Mouse (Mus musculus) stomach, postnatal 0 days (tissue): ENCODE results near the gene Olfr1089. TPM values are rescaled to one million over a fixed set of nuclear protein-coding genes. Genes with fewer than 3 reads are reported as not detected.

ENCODE experiments used
- ATAC-seq: fragments of 200-750 bp; cut with Nextera tagmentation; 2 replicates; pipeline ENCODE4 v1.8.0; 2017; ENCODE audit not compliant: low FRiP score, low TSS enrichment
- DNase-seq: peaks from one replicate; pipeline ENCODE4 v3.0.0-alpha.2; 2016; ENCODE audit warnings: low spot score
- H3K27ac ChIP-seq: fragments of 300-500 bp; sonication (generic); replicated peaks from 2 replicates; pipeline ENCODE4 v1.5.1; 2014; ENCODE audit warnings: mild to moderate bottlenecking, control low read depth
- H3K27me3 ChIP-seq: fragments of 300-500 bp; sonication (generic); 2 replicates; pipeline ENCODE4 v1.6.1; 2014; ENCODE audit warnings: low read length; ENCODE audit not compliant: control insufficient read depth, insufficient read depth
- H3K36me3 ChIP-seq: fragments of 300-500 bp; sonication (generic); 2 replicates; pipeline ENCODE4 v1.6.1; 2014; ENCODE audit warnings: low read length, mixed read lengths; ENCODE audit not compliant: control insufficient read depth, insufficient read depth
- H3K4me1 ChIP-seq: fragments of 300-500 bp; sonication (generic); replicated peaks from 2 replicates; pipeline ENCODE4 v1.6.1; 2014; ENCODE audit warnings: antibody characterized with exemption; ENCODE audit not compliant: control insufficient read depth, insufficient read depth
- H3K4me2 ChIP-seq: fragments of 300-500 bp; sonication (generic); replicated peaks from 2 replicates; pipeline ENCODE4 v1.6.1; 2014; ENCODE audit warnings: low read depth, mild to moderate bottlenecking, control low read depth, moderate library complexity
- H3K4me3 ChIP-seq: fragments of 300-500 bp; sonication (generic); 2 replicates; pipeline ENCODE4 v1.5.1; 2014; ENCODE audit warnings: low read depth, low read length, control low read depth
- H3K9ac ChIP-seq: fragments of 300-500 bp; sonication (generic); 2 replicates; pipeline ENCODE4 v1.6.1; 2014; ENCODE audit warnings: mild to moderate bottlenecking, low read length, control low read depth, mixed read lengths
- H3K9me3 ChIP-seq: fragments of 300-500 bp; sonication (generic); 2 replicates; pipeline ENCODE4 v1.6.1; 2016; ENCODE audit warnings: low read length; ENCODE audit not compliant: control insufficient read depth
- CTCF ChIP-seq: IDR thresholded peaks from 2 replicates; pipeline ENCODE4 v1.5.1; 2016; ENCODE audit warnings: antibody characterized with exemption, low read depth, mild to moderate bottlenecking, moderate library complexity
- EP300 ChIP-seq: optimal IDR thresholded peaks from 2 replicates; pipeline ENCODE3; 2016; ENCODE audit warnings: antibody characterized with exemption
- WGBS: fragments of 180-500 bp; shearing (Covaris S2); extraction: QIAGEN DNeasy Blood & Tissue Kit; methylation state at CpG from one replicate; pipeline ENCODE4 v1.1.7; 2014; 5-methylcytosine and 5-hydroxymethylcytosine counted together
- polyA plus RNA-seq: library from polyadenylated mRNA; unstranded; fragments of >200 nt; fragmentation: Nextera tagmentation; extraction: Ambion mirVana; gene quantifications from 2 replicates; pipeline ENCODE4 v1.2.1, GENCODE M21; 2015

The Olfr1089 gene
- not detected in 2 replicates for polyA plus RNA-seq

DNA sequence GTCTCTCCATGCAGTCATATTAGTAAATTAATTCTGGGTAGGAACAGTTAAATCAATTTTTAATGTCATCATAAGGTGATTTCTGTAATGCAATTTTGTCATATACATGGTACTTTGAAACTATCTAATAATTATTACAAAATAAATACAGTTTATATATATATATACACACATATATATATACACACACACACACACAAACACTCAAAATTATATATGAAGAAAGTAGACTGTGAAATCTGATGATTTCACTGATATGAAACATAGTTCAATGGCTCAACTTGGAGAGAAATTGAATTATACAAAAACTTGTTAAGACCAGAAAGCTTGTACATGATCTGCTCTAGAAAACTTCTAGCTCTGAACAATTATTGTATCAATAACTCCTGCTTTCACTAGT is at the start of gene Olfr1089:
Gene Olfr1089 (minus strand): TSS at position 101 of the 400 bp plus-strand sequence.
- Histone ChIP-seq H3K9ac (no peak within 1 kb of the TSS), H3K9me3 (no peaks in the 10 kb centered on the region), H3K4me3 (no peak within 1 kb of the TSS), H3K27ac (no peak within 1 kb of the TSS), H3K4me1 (no peaks in the 10 kb centered on the region), H3K4me2 (no peak within 1 kb of the TSS), H3K27me3 (no peaks in the 10 kb centered on the region), H3K36me3 (no peaks in the 10 kb centered on the region)
- TF ChIP-seq EP300 (no peak), CTCF (no peak)
- ATAC-seq (no peak), DNase-seq (no peak)

DNA sequence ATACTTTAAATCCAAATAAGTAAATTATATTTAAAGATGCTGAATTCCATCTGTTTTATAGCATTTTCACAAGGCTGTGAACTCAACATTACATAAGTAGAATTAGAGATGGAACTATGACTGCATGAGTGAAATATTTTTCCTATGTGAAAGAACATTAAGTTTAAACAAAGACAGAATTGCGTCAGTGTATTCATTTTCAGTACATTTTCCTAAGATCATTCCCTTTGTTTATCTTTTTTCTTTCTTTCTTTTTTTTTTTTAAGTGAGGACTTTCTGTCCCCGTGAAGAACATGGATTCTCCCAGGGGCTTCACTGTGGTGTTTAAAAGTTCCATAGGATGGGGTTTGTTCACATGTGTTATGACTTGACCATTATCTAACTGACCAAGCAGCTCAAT is 48.7 kb upstream of the Olfr1089 start, which contains the start of gene Olfr1093:
Gene Olfr1093 (plus strand): TSS at position 301 of the 400 bp plus-strand sequence.
- no peak for ATAC-seq
- TF ChIP-seq CTCF (no peak), EP300 (no peak)

DNA sequence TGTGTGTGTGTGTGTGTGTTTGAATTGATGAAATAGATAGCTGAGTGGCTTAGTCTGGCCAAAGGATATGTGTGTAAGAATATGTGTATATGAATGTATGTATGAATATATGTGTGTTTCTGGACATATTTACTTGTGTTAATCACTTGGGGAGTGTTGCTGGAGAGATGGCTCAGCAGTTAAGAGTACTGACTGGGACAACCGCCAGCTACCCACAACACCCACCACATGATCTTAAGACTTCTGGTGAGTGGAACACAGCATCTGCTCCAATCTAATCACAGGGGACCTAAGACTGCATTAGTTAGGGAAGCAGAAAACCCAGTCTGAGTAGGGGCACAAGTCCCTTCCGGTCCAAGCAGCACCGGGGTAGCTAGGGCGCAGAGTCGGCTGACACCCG is 27.5 kb upstream of the Olfr1089 start:
- TF ChIP-seq EP300 (no peak), CTCF (no peak)
- H3K9ac ChIP-seq = no peak overlapping the region
- H3K4me2 ChIP-seq = no peak overlapping the region
- no peaks in the 10 kb centered on the region for H3K27me3 ChIP-seq
- no peak overlapping the region for H3K4me3 ChIP-seq
- no peak overlapping the region for H3K27ac ChIP-seq
- H3K36me3 ChIP-seq = no peaks in the 10 kb centered on the region
- no peaks in the 10 kb centered on the region for H3K9me3 ChIP-seq
- H3K4me1 ChIP-seq = no peaks in the 10 kb centered on the region
- 99% methylated on average over 6 of the region's 6 CpGs for WGBS
- DNase-seq = no peak
- ATAC-seq = no peak

More for the DNA sequence above, 48.7 kb upstream of the Olfr1089 start, which contains the start of gene Olfr1093:
- Histone ChIP-seq H3K4me2 (no peak within 1 kb of the TSS), H3K9ac (no peak within 1 kb of the TSS), H3K27ac (no peak within 1 kb of the TSS), H3K27me3 (no peaks in the 10 kb centered on the region), H3K4me3 (no peak within 1 kb of the TSS), H3K9me3 (no peaks in the 10 kb centered on the region), H3K36me3 (no peaks in the 10 kb centered on the region), H3K4me1 (no peaks in the 10 kb centered on the region)
- 52% methylated on average over 2 of the region's 2 CpGs for WGBS
- no peak for DNase-seq

DNA sequence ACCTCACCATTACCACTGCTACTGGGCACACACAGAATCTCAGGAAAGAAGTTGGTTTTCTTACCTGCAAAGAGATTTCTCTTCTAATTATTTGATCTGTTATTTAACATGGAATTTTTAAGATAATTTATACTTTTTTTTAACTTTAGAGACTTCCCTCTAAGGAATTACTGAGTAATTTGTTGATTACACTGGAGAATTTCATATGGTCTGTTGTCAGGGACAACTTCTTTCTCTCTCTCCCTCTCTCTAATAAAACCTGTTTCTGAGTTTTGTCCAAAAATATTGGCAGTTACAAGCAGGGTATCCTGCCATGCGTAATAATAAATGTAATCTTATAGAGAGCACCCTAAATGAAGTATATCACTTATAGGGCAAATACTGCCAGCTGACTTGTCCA is 25.4 kb upstream of the Olfr1089 start, which contains the start of gene Olfr1090:
Gene Olfr1090 (minus strand): TSS at position 101 of the 400 bp plus-strand sequence.
- Histone ChIP-seq H3K9me3 (no peaks in the 10 kb centered on the region), H3K27me3 (no peaks in the 10 kb centered on the region), H3K4me1 (no peaks in the 10 kb centered on the region), H3K27ac (no peak within 1 kb of the TSS), H3K4me2 (no peak within 1 kb of the TSS), H3K9ac (no peak within 1 kb of the TSS), H3K4me3 (no peak within 1 kb of the TSS), H3K36me3 (no peaks in the 10 kb centered on the region)
- ATAC-seq = no peak
- no peak for TF ChIP-seq CTCF
- 83% methylated on average over 1 of the region's 1 CpGs for WGBS
- DNase-seq = no peak

DNA sequence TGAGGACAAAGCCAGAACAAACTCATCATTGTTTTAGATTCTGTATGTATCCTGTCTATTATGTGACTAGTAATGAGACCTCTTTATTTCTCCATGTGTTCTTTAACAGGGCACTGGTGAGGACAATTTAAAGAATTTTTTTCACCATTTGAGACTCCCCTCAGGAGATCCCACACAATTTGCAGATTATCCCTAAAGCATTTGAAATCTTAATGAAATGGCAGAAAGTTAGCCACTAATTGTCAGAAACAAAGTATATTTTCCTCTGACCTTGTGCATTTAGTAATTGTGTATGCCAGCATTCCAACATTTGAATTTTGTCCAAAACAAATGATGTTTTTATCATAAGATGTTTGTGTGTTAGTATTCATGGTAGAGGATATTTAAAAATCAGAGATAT is 35.2 kb downstream of the Olfr1089 start, which contains the start of gene Olfr1087:
Gene Olfr1087 (minus strand): TSS at position 101 of the 400 bp plus-strand sequence.
- no peaks in the 10 kb centered on the region for H3K36me3 ChIP-seq
- no peaks in the 10 kb centered on the region for H3K4me1 ChIP-seq
- no peak within 1 kb of the TSS for H3K4me2 ChIP-seq
- H3K9ac ChIP-seq = no peak within 1 kb of the TSS
- no peak within 1 kb of the TSS for H3K4me3 ChIP-seq
- DNase-seq (no peak), ATAC-seq (no peak)
- TF ChIP-seq CTCF (no peak), EP300 (no peak)
- no peak within 1 kb of the TSS for H3K27ac ChIP-seq
- no peaks in the 10 kb centered on the region for H3K9me3 ChIP-seq
- no peaks in the 10 kb centered on the region for H3K27me3 ChIP-seq

Other genes starting within 250 kb of the Olfr1089 start
- not detected in 2 replicates for gene Olfr228, start 246.3 kb downstream of the Olfr1089 start, polyA plus RNA-seq
- gene Olfr1076, start 225.2 kb downstream of the Olfr1089 start, polyA plus RNA-seq = not detected in 2 replicates
- gene Olfr1079, start 191.2 kb downstream of the Olfr1089 start, polyA plus RNA-seq = not detected in 2 replicates
- not detected in 2 replicates for gene Olfr1080, start 175.5 kb downstream of the Olfr1089 start, polyA plus RNA-seq
- gene Olfr1082, start 134.7 kb downstream of the Olfr1089 start, polyA plus RNA-seq = not detected in 2 replicates
- not detected in 2 replicates for gene Olfr1084, start 94.0 kb downstream of the Olfr1089 start, polyA plus RNA-seq
- not detected in 2 replicates for gene Olfr1085, start 71.7 kb downstream of the Olfr1089 start, polyA plus RNA-seq
- gene Olfr1086, start 53.6 kb downstream of the Olfr1089 start, polyA plus RNA-seq = not detected in 2 replicates
- not detected in 2 replicates for gene Olfr1087, start 35.3 kb downstream of the Olfr1089 start, polyA plus RNA-seq
- not detected in 2 replicates for gene Olfr1090, start 25.3 kb upstream of the Olfr1089 start, polyA plus RNA-seq
- not detected in 2 replicates for gene Olfr1093, start 48.8 kb upstream of the Olfr1089 start, polyA plus RNA-seq
- not detected in 2 replicates for gene Olfr141, start 76.3 kb upstream of the Olfr1089 start, polyA plus RNA-seq
- gene Olfr1094, start 91.0 kb upstream of the Olfr1089 start, polyA plus RNA-seq = 0.06 TPM in 1 of 2 replicates, not detected in the other
- gene Olfr1095, start 118.0 kb upstream of the Olfr1089 start, polyA plus RNA-seq = not detected in 2 replicates
- gene Gm13723, start 141.1 kb upstream of the Olfr1089 start, polyA plus RNA-seq = not detected in 2 replicates
- not detected in 2 replicates for gene Olfr1097, start 158.5 kb upstream of the Olfr1089 start, polyA plus RNA-seq
- not detected in 2 replicates for gene Olfr1098, start 190.8 kb upstream of the Olfr1089 start, polyA plus RNA-seq
- gene Olfr1099, start 227.0 kb upstream of the Olfr1089 start, polyA plus RNA-seq = not detected in 2 replicates
- gene Olfr1100, start 246.3 kb upstream of the Olfr1089 start, polyA plus RNA-seq = not detected in 2 replicates